Mouse (Mus musculus) midbrain, embryonic 13.5 days (tissue): ENCODE measurements around the gene Daam1. TPM values are rescaled to one million over a fixed set of nuclear protein-coding genes. Genes with fewer than 3 reads are reported as not detected.

ENCODE experiments used
- ATAC-seq: fragments of 200-750 bp; cut with Nextera tagmentation; 2 replicates; pipeline ENCODE4 v1.8.0; 2017; ENCODE audit warnings: mild to moderate bottlenecking, moderate TSS enrichment, moderate library complexity
- H3K27ac ChIP-seq: fragments of 300-500 bp; sonication (generic); 2 replicates; pipeline ENCODE4 v1.5.1; 2015; ENCODE audit warnings: inconsistent platforms, mild to moderate bottlenecking, moderate library complexity
- H3K27me3 ChIP-seq: fragments of 300-500 bp; sonication (generic); 2 replicates; pipeline ENCODE4 v1.6.1; 2015; ENCODE audit warnings: mild to moderate bottlenecking, inconsistent platforms
- H3K36me3 ChIP-seq: fragments of 300-500 bp; sonication (generic); 2 replicates; pipeline ENCODE4 v1.6.1; 2015; ENCODE audit warnings: mild to moderate bottlenecking, inconsistent platforms
- H3K4me1 ChIP-seq: fragments of 300-500 bp; sonication (generic); replicated peaks from 2 replicates; pipeline ENCODE4 v1.6.1; 2015; ENCODE audit warnings: inconsistent platforms
- H3K4me2 ChIP-seq: fragments of 300-500 bp; sonication (generic); replicated peaks from 2 replicates; pipeline ENCODE4 v1.6.1; 2015; ENCODE audit warnings: moderate library complexity, mild to moderate bottlenecking, inconsistent platforms
- H3K4me3 ChIP-seq: fragments of 300-500 bp; sonication (generic); replicated peaks from 2 replicates; pipeline ENCODE4 v1.5.1; 2015; ENCODE audit warnings: mild to moderate bottlenecking, inconsistent platforms
- H3K9ac ChIP-seq: fragments of 300-500 bp; sonication (generic); replicated peaks from 2 replicates; pipeline ENCODE4 v1.6.1; 2015; ENCODE audit warnings: mild to moderate bottlenecking, inconsistent platforms
- H3K9me3 ChIP-seq: fragments of 300-500 bp; sonication (generic); 2 replicates; pipeline ENCODE4 v1.6.1; 2016; ENCODE audit warnings: mild to moderate bottlenecking, inconsistent platforms
- WGBS: fragments of 180-500 bp; shearing (Covaris S2); methylation state at CpG from one replicate; pipeline ENCODE4 v1.1.7; 2015; 5-methylcytosine and 5-hydroxymethylcytosine counted together
- polyA plus RNA-seq: library from polyadenylated mRNA; unstranded; fragments of >200 nt; fragmentation: Nextera tagmentation; extraction: Ambion mirVana; gene quantifications from 2 replicates; pipeline ENCODE4 v1.2.1, GENCODE M21; 2015

The Daam1 gene
- polyA plus RNA-seq, 1 experiment from 2014 or later, result 24.4 TPM

DNA sequence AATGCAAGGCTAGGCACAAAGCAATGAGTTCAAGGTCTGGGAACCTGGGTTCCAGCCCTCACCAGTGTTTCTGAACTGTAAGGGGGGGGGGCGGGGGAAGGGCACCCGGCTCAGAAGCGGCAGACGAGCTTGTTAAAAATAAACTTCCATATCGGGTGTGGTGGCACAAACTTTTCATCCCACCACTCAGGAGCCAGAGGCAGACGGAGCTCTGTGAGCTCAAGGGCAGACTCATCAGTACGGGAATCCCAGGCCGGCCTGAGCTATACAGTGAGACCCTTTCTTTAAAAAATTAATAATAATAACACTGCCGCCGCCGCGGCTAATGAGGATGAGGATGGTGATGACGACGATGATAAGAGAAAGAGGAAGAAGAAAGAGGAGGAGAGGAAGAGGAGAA lies 18.3 kb upstream of the Daam1 start:
- ATAC-seq, result no peak
- H3K36me3 ChIP-seq, result no peaks in the 10 kb centered on the region
- H3K4me3 ChIP-seq, result no peak overlapping the region
- H3K27ac ChIP-seq, result no peak overlapping the region
- no peaks in the 10 kb centered on the region for H3K4me1 ChIP-seq
- WGBS, result 93% methylated on average over 14 of the region's 14 CpGs
- H3K27me3 ChIP-seq, result no peaks in the 10 kb centered on the region
- no peak overlapping the region for H3K9ac ChIP-seq
- no peak overlapping the region for H3K4me2 ChIP-seq
- no peaks in the 10 kb centered on the region for H3K9me3 ChIP-seq

DNA sequence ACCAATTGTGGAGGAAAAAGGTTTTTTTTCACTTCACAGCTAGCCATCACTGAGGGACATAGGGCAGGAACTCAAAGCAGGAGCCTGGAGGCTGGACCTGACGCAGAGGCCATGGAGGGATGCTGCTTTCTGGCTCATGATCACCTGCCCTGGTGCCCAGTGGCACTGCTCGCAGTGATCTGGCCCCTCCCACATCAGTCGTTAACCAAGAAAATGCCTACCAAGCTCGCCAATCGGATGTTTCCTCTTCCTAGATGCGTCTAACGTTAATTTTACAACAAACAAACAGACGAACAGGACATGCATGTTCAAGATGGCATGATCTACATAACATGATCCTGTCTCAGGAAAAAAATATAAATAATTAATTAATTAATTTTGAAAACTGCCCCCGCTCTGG lies 17.6 kb upstream of the Daam1 start:
- no peak for ATAC-seq
- 86% methylated on average over 9 of the region's 9 CpGs for WGBS
- H3K27me3 ChIP-seq, result no peaks in the 10 kb centered on the region

DNA sequence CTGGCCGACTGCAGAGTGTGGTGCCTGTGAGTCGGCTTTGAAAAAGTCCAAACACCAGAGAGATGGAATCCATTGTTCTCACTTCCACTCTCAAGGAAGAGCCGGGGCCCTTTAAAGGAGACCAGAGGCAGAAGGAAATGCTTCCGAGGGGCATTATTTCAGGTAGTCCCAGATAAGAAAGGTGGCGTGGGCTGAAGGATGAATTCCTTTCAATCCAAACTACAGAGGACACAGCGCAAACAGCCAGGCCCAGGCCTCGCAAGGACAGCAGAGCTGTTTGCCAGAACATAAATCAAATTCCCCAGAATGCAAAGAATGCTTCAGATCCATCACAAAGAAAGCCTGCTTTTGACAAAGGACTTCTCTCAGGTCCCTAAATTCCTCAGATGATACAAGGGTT lies 17.1 kb upstream of the Daam1 start:
- H3K4me2 ChIP-seq, result no peak overlapping the region
- H3K9ac ChIP-seq, result no peak overlapping the region
- WGBS, result 53% methylated on average over 7 of the region's 7 CpGs
- no peak for ATAC-seq
- no peaks in the 10 kb centered on the region for H3K36me3 ChIP-seq
- no peak overlapping the region for H3K27ac ChIP-seq
- H3K9me3 ChIP-seq, result no peaks in the 10 kb centered on the region
- H3K27me3 ChIP-seq, result no peaks in the 10 kb centered on the region
- no peak overlapping the region for H3K4me3 ChIP-seq
- H3K4me1 ChIP-seq, result no peaks in the 10 kb centered on the region

More for the DNA sequence above, 17.6 kb upstream of the Daam1 start:
- Histone ChIP-seq H3K4me3 (no peak overlapping the region), H3K4me2 (no peak overlapping the region), H3K9me3 (no peaks in the 10 kb centered on the region), H3K27ac (no peak overlapping the region), H3K4me1 (no peaks in the 10 kb centered on the region), H3K9ac (no peak overlapping the region), H3K36me3 (no peaks in the 10 kb centered on the region)

DNA sequence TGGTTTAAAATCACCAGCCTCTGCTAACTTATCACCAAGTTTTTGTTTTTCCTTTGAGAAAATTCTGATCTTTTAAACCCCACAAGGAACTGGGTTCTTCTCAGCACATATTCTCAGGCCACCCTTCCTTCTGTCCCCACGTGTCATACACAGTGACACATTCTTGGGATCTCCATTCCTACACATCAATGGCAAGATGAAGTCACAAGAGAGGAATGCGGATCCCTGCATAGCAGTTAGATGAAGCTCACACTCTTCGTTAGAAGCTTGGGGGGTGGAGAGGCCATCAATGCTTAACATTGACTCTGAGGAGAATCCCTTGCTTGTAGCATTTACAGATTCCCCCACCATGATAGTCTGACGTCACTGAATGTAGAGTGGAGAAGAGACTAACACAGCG lies 10.8 kb upstream of the Daam1 start:
- H3K9ac ChIP-seq, result no peak overlapping the region
- 82% methylated on average over 5 of the region's 5 CpGs for WGBS
- no peak overlapping the region for H3K4me2 ChIP-seq

DNA sequence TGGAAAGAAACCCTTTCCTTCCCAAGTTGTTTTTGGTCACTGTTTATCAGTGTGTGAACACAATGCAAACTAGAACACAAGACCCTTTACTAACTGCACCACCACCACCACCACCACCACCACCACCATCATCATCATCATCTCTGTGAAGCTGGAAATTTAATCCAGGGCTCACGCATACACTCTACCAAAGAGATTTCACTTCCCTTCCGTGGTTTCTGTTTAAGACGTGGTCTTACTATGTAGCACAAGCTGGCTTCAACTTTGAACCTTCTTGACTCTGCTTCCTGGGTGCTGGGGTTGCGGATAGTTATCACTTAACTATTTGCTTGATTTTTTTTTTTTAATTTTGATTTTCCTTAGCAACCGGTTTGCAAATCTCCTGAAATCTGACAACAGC lies 9.6 kb upstream of the Daam1 start:
- H3K27ac ChIP-seq, result no peak overlapping the region
- ATAC-seq, result no peak
- WGBS, result 94% methylated on average over 5 of the region's 5 CpGs
- H3K4me1 ChIP-seq, result no peaks in the 10 kb centered on the region
- H3K4me2 ChIP-seq, result no peak overlapping the region
- H3K4me3 ChIP-seq, result no peak overlapping the region
- no peaks in the 10 kb centered on the region for H3K9me3 ChIP-seq
- no peak overlapping the region for H3K9ac ChIP-seq
- peaks cover 2% of the 10 kb centered on the region; the same call in 1 of the 2 replicates for H3K27me3 ChIP-seq
- no peaks in the 10 kb centered on the region for H3K36me3 ChIP-seq

More for the DNA sequence above, 10.8 kb upstream of the Daam1 start:
- H3K9me3 ChIP-seq, result no peaks in the 10 kb centered on the region
- no peak overlapping the region for H3K27ac ChIP-seq
- H3K27me3 ChIP-seq, result no peaks in the 10 kb centered on the region
- no peak for ATAC-seq
- no peaks in the 10 kb centered on the region for H3K4me1 ChIP-seq
- no peaks in the 10 kb centered on the region for H3K36me3 ChIP-seq
- H3K4me3 ChIP-seq, result no peak overlapping the region

DNA sequence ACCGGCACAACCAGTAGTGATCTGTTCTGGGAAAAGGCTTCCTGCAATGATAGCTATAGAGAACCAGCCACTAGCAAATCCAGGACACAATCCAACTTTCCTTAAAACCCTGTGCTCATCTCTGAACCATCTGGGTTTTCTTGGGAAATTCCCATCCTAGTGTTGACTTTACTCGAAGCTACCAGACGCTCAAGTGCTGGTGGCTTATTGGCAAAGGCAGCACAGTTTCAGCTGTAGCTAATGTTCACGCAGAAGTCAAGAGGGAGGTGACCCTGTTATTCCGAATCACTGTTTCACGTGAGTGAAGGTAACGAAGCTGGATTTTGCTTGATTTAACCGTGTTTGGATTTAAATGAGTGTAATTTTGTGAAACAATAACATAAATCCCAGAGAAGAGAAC lies 9.1 kb upstream of the Daam1 start:
- no peak overlapping the region for H3K4me2 ChIP-seq
- whole genome bisulfite sequencing, result 87% methylated on average over 8 of the region's 8 CpGs
- ATAC-seq, result no peak

DNA sequence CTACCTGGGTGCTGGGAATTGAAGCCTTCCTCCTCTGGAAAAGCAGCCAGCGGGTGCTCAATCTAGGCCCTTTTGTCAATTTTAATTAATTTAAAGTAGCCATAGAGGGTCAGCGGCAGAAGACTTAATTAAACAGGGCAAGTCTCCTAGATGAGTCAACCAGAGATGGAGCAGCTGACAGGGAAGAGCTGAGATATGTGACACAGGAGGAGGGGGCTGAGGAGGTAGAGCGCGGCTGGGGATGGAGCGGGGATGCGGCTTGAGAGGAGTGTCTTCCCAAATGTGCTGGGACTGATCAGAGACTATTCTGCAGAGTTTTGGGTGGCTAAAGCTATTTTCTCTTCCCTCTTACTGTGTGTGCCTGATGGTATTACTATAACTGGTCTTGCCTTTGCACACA lies 6.0 kb upstream of the Daam1 start:
- Histone ChIP-seq H3K27me3 (peaks cover 6% of the 10 kb centered on the region; the same call in 1 of the 2 replicates), H3K9me3 (no peaks in the 10 kb centered on the region), H3K36me3 (no peaks in the 10 kb centered on the region), H3K4me1 (peaks cover 4% of the 10 kb centered on the region), H3K9ac (no peak overlapping the region), H3K27ac (no peak overlapping the region), H3K4me2 (no peak overlapping the region), H3K4me3 (no peak overlapping the region)
- no peak for ATAC-seq
- 62% methylated on average over 6 of the region's 6 CpGs for WGBS

More for the DNA sequence above, 9.1 kb upstream of the Daam1 start:
- Histone ChIP-seq H3K4me3 (no peak overlapping the region), H3K36me3 (no peaks in the 10 kb centered on the region), H3K27ac (no peak overlapping the region), H3K9me3 (no peaks in the 10 kb centered on the region), H3K27me3 (peaks cover 2% of the 10 kb centered on the region; the same call in 1 of the 2 replicates), H3K9ac (no peak overlapping the region), H3K4me1 (no peaks in the 10 kb centered on the region)

DNA sequence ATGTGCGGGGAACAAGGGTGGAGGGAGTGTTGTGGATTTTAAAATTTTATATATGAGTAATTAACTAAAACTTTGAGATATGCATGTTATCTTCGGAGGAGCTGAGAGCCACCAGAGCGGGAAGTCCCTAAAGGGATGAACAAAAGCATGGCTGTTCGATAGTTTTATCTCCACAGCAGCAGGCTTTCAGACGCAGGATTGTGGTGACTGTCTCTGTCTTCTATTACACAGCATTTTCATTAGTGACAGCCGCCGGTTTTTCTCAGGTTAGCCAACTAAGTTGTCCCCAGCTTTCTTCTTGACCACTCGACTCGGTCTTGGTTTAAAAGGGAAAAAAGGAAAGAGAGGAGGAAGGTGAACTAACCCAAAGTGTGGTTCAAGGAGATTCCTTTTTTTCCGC lies 739 bp upstream of the Daam1 start:
- Histone ChIP-seq H3K4me3 (peak overlapping the region; percentile 95), H3K4me1 (peaks cover 34% of the 10 kb centered on the region), H3K27ac (peak overlapping the region; percentile 74), H3K27me3 (peaks cover 6% of the 10 kb centered on the region; the same call in 1 of the 2 replicates), H3K9ac (peak overlapping the region; percentile 75), H3K4me2 (peak overlapping the region; percentile 66), H3K9me3 (no peaks in the 10 kb centered on the region), H3K36me3 (no peaks in the 10 kb centered on the region)
- no peak for ATAC-seq
- 10% methylated on average over 10 of the region's 10 CpGs for WGBS

DNA sequence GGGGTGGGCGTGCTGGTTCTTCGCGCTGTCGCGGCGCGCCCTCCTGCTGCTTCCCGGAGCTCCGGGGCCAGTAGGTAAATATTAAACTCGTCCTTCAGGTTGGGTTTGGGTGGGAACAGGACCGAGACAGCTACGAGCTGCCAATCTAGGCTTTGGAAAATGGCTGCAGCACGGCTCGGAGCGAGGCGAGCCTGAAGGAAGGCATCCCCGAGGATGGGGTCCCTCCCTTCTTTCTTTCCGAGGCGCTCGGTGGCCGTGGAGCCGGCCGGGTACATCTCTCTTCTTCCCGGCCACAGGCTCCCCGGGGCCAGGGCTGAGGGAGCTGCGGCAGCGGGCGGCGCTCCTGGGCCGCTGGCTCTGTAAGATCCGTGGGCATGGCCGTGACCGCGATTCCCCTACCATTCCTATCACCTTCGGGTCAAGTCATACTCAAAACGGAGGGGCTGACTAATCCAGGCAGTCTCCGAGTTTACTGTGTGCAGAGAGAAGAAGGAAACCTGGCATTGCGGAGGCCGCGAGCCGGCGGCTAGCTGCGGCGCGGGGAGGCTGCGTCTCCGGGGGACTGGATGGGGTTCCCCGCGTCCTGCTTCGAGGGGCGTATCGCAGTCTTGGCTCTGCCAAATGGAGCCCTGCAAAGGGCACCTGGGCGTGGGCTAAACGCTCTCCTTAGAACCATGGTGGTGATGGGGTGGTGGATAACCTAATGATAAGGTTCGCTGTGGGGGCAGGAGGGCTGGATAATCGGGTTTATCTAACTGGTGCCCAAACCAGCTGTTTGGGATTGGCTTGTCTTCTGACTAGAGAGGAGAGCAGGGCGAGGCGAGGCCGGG lies 595 bp downstream of the Daam1 start:
- H3K27ac ChIP-seq, result peak overlapping the region; percentile 97
- no peaks in the 10 kb centered on the region for H3K9me3 ChIP-seq
- H3K4me1 ChIP-seq, result peaks cover 39% of the 10 kb centered on the region
- H3K4me2 ChIP-seq, result peak overlapping the region; percentile 90
- under 1% methylated on average over 59 of the region's 59 CpGs for WGBS
- ATAC-seq, result 0 out of 2 replicates have a peak, but pooled peaks have one; percentile 0
- peak overlapping the region; percentile 96 for H3K9ac ChIP-seq
- no peaks in the 10 kb centered on the region for H3K36me3 ChIP-seq
- H3K4me3 ChIP-seq, result peak overlapping the region; percentile 95
- peaks cover 4% of the 10 kb centered on the region; the same call in 1 of the 2 replicates for H3K27me3 ChIP-seq

DNA sequence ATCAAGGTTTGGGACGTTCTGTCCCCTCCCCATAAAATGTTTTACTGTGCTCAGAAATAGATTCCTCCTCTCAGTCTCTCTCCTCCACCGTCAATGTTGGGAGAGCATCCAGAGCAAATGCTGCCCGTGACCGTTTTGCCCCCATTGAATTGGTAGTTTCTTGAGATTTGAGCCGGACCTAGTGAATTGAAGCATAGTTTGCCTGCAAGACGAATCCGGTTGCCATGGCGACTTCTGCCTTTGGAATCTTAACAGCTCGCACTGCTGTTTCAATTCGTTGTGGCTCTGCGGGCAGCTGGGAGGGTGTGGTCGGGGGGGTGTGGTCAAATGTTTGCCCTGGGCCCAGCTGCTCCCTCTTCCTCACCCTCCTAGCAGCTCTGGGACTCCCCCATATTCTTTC lies 1.3 kb downstream of the Daam1 start:
- Histone ChIP-seq H3K4me2 (peak overlapping the region; percentile 90), H3K27me3 (peaks cover 4% of the 10 kb centered on the region; the same call in 1 of the 2 replicates), H3K4me3 (peak overlapping the region; percentile 95), H3K27ac (peak overlapping the region; percentile 97), H3K36me3 (no peaks in the 10 kb centered on the region), H3K4me1 (peaks cover 47% of the 10 kb centered on the region), H3K9ac (peak overlapping the region; percentile 96), H3K9me3 (no peaks in the 10 kb centered on the region)
- ATAC-seq, result no peak
- under 1% methylated on average over 12 of the region's 12 CpGs for WGBS

DNA sequence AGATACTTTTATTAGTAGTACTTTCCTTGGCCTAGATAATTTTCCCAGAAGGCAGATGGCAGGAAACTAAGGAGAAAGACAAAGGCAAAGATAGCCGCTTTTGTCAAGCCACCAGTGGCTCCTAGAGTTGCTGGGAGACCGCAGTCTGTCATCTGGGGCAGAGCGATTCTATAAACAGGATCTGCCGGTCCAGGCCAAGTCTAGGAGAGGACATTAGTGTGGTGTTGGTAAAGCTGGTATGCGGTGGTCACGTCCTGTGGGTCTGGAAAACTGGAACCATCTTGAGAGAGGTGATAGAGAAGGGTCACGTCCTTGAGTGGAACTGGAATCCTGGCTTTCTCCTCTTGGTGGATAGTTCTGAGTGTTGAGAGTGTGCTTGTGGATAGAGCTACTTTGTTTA lies 3.2 kb downstream of the Daam1 start:
- Histone ChIP-seq H3K36me3 (no peaks in the 10 kb centered on the region), H3K4me3 (no peak overlapping the region), H3K9me3 (no peaks in the 10 kb centered on the region), H3K4me2 (peak overlapping the region; percentile 10; the same call in 1 of the 2 replicates), H3K27ac (no peak overlapping the region), H3K9ac (no peak overlapping the region), H3K4me1 (peaks cover 65% of the 10 kb centered on the region), H3K27me3 (peaks cover 4% of the 10 kb centered on the region; the same call in 1 of the 2 replicates)
- 67% methylated on average over 7 of the region's 7 CpGs for WGBS
- ATAC-seq, result no peak

DNA sequence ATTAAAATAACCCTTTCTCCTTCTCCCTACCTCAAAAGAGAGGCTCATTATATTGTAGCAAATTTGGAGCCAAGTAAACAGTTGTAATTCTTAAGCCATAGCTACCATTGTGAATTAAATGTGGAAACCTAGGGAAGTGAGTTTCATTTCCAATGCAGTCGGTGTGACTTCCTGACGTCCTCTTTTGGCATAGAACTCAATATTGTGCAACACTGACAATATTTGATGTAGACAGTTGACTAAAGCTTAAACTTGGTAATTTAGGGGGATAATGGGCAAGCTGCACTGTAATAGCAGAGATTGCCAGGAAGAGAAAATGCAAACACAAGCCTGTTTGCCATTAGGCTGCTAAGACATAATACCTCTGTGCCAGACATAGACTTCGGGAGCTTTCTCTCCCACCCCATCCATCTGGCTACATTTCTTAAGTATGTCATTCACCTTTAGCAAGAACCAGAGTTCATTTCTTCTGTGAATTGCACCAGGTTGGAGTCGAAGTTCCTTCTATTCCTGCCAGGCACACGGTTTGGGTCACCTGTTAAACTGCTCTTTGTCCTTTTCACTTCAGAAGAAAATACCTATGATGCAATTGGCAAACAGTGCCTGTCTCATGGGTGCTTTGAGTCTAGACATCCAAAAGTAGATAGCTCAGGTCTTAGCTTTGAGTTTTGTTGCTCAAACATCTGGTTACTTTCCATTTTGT lies 5.2 kb downstream of the Daam1 start:
- 83% methylated on average over 5 of the region's 5 CpGs for WGBS
- Histone ChIP-seq H3K36me3 (no peaks in the 10 kb centered on the region), H3K4me1 (peaks cover 75% of the 10 kb centered on the region)

More for the DNA sequence above, 5.2 kb downstream of the Daam1 start:
- Histone ChIP-seq H3K27me3 (no peaks in the 10 kb centered on the region), H3K4me3 (no peak overlapping the region), H3K27ac (no peak overlapping the region), H3K9ac (no peak overlapping the region), H3K4me2 (no peak overlapping the region), H3K9me3 (no peaks in the 10 kb centered on the region)
- no peak for ATAC-seq
